Mouse (Mus musculus): ENCODE results near the gene Kbtbd4. TPM values are rescaled to one million over a fixed set of nuclear protein-coding genes. Genes with fewer than 3 reads are reported as not detected.

Kbtbd4 gene
- polyA plus RNA-seq (2017; shearing (Covaris generic)): 26.6 TPM

GRCm38 (mm10) chr2:90904076-90904855 lies at the start of gene Kbtbd4, which contains the start of gene Ndufs3:
TSS of gene Kbtbd4 (plus strand) at chr2:90904740.
TSS of gene Ndufs3 (minus strand) at chr2:90904827.

GRCm38 (mm10) chr2:90885218-90886041 lies 19.1 kb upstream of the Kbtbd4 start, which contains the start of gene C1qtnf4:
TSS of gene C1qtnf4 (plus strand) at chr2:90885860.

GRCm38 (mm10) chr2:90940233-90941229 lies 36.0 kb downstream of the Kbtbd4 start, which contains the start of gene Celf1:
TSS of gene Celf1 (plus strand) at chr2:90940382.

Other genes starting within 250 kb of the Kbtbd4 start
- gene Nup160, start 227.5 kb upstream of the Kbtbd4 start, polyA plus RNA-seq (2017; shearing (Covaris generic)): 45.6 TPM
- 373 TPM for gene Fnbp4, start 159.4 kb upstream of the Kbtbd4 start, polyA plus RNA-seq (2017; shearing (Covaris generic))
- gene Agbl2, start 122.0 kb upstream of the Kbtbd4 start, polyA plus RNA-seq (2017; shearing (Covaris generic)): not detected
- 122 TPM for gene Mtch2, start 57.6 kb upstream of the Kbtbd4 start, polyA plus RNA-seq (2017; shearing (Covaris generic))
- gene C1qtnf4, start 18.9 kb upstream of the Kbtbd4 start, polyA plus RNA-seq (2017; shearing (Covaris generic)): 2.3 TPM
- 128 TPM for gene Ndufs3, start 87 bp downstream of the Kbtbd4 start, polyA plus RNA-seq (2017; shearing (Covaris generic))
- gene Celf1, start 35.6 kb downstream of the Kbtbd4 start, polyA plus RNA-seq (2017; shearing (Covaris generic)): 173 TPM
- gene Rapsn, start 130.9 kb downstream of the Kbtbd4 start, polyA plus RNA-seq (2017; shearing (Covaris generic)): 0.70 TPM
- 189 TPM for gene Psmc3, start 149.3 kb downstream of the Kbtbd4 start, polyA plus RNA-seq (2017; shearing (Covaris generic))
- 17.6 TPM for gene Slc39a13, start 165.7 kb downstream of the Kbtbd4 start, polyA plus RNA-seq (2017; shearing (Covaris generic))
- not detected for gene Spi1, start 177.7 kb downstream of the Kbtbd4 start, polyA plus RNA-seq (2017; shearing (Covaris generic))
- 0.09 TPM for gene Mybpc3, start 213.4 kb downstream of the Kbtbd4 start, polyA plus RNA-seq (2017; shearing (Covaris generic))